Mouse (Mus musculus) MEL (cell line): ENCODE results near the gene Krt5. TPM values are rescaled to one million over a fixed set of nuclear protein-coding genes. Genes with fewer than 3 reads are reported as not detected.

Source experiments
- DNase-seq: peaks from one replicate; pipeline ENCODE4 v3.0.0; 2011; ENCODE audit warnings: low read depth, low spot score
- H3K27ac ChIP-seq: 2 replicates; pipeline ENCODE4 v1.5.1; 2012; ENCODE audit warnings: low read depth, mild to moderate bottlenecking, control low read depth, low read length, moderate library complexity; ENCODE audit not compliant: control insufficient read depth
- H3K27me3 ChIP-seq, 2 experiments: fragments of 150-350 bp in 1 of 2; sonication (generic) in 1 of 2; 2 replicates each; pipeline ENCODE4 v1.6.1; 2012; ENCODE audit warnings: low read length in 2 of 2, mild to moderate bottlenecking in 2 of 2, improper control_type of control experiment in 1 of 2, moderate library complexity in 1 of 2; ENCODE audit not compliant: insufficient read depth in 2 of 2, control insufficient read depth in 1 of 2
- H3K36me3 ChIP-seq, 2 experiments: 2 replicates each; pipeline ENCODE4 v1.6.1; 2012 to 2014; ENCODE audit warnings: low read length in 2 of 2, improper control_type of control experiment in 1 of 2, inconsistent platforms in 1 of 2, mild to moderate bottlenecking in 1 of 2; ENCODE audit not compliant: insufficient read depth in 2 of 2, control insufficient read depth in 1 of 2
- H3K4me1 ChIP-seq, 2 experiments: fragments of 150-350 bp in 1 of 2; sonication (generic) in 1 of 2; 2 replicates each; pipeline ENCODE4 v1.6.1; 2012; ENCODE audit warnings: low read length in 2 of 2, improper control_type of control experiment in 1 of 2, mild to moderate bottlenecking in 1 of 2; ENCODE audit not compliant: insufficient read depth in 2 of 2, control insufficient read depth in 1 of 2
- H3K4me3 ChIP-seq, 2 experiments: fragments of 150-350 bp in 1 of 2; sonication (generic) in 1 of 2; 2 replicates each; pipeline ENCODE4 v1.5.1; 2012; ENCODE audit warnings: low read depth in 2 of 2, low read length in 2 of 2, mild to moderate bottlenecking in 2 of 2, moderate library complexity in 2 of 2, control low read depth in 1 of 2, improper control_type of control experiment in 1 of 2; ENCODE audit not compliant: control insufficient read depth in 1 of 2, insufficient read depth in 1 of 2
- H3K79me2 ChIP-seq: 2 replicates; pipeline ENCODE4 v1.6.1; 2012; ENCODE audit warnings: mild to moderate bottlenecking, low read length, moderate library complexity; ENCODE audit not compliant: control insufficient read depth, poor library complexity, insufficient read depth
- H3K9ac ChIP-seq: 2 replicates; pipeline ENCODE4 v1.6.1; 2012; ENCODE audit warnings: low read depth, mild to moderate bottlenecking, control low read depth, low read length, moderate library complexity; ENCODE audit not compliant: control insufficient read depth, poor library complexity, severe bottlenecking
- H3K9me3 ChIP-seq: fragments of 150-350 bp; sonication (generic); replicated peaks from 2 replicates; pipeline ENCODE4 v1.6.1; 2012; ENCODE audit warnings: mild to moderate bottlenecking, low read length, improper control_type of control experiment, moderate library complexity; ENCODE audit not compliant: insufficient read depth
- CHD2 ChIP-seq: IDR thresholded peaks from 2 replicates; pipeline ENCODE4 v1.6.1; 2011; ENCODE audit warnings: low read length, improper control_type of control experiment
- CTCF ChIP-seq, 3 experiments: IDR thresholded peaks in 2 of 3; conservative IDR thresholded peaks in 1 of 3; 2 replicates each; pipeline ENCODE4 v1.5.1; 2011 to 2012; ENCODE audit warnings: low read length in 3 of 3, low read depth in 2 of 3, mild to moderate bottlenecking in 2 of 3, improper control_type of control experiment in 1 of 3, inconsistent platforms in 1 of 3, mixed read lengths in 1 of 3, moderate library complexity in 1 of 3; ENCODE audit not compliant: control insufficient read depth in 1 of 3, insufficient read depth in 1 of 3, poor library complexity in 1 of 3, severe bottlenecking in 1 of 3
- GABPA ChIP-seq: IDR thresholded peaks from 2 replicates; pipeline ENCODE4 v1.6.1; 2012; ENCODE audit warnings: low read depth, mild to moderate bottlenecking, inconsistent platforms, low read length, improper control_type of control experiment, moderate library complexity
- KAT2A ChIP-seq: conservative IDR thresholded peaks from 2 replicates; pipeline ENCODE4 v1.6.1; 2012; ENCODE audit warnings: low read depth, low read length, improper control_type of control experiment, inconsistent platforms
- MEF2A ChIP-seq: IDR thresholded peaks from 2 replicates; pipeline ENCODE4 v1.6.1; 2014; ENCODE audit warnings: low read depth, mild to moderate bottlenecking, inconsistent platforms, low read length, improper control_type of control experiment; ENCODE audit not compliant: poor library complexity, insufficient replicate concordance, severe bottlenecking; ENCODE audit errors: extremely low read depth
- NELFE ChIP-seq: IDR thresholded peaks from 2 replicates; pipeline ENCODE4 v1.6.1; 2011; ENCODE audit warnings: low read depth, low read length, improper control_type of control experiment
- POLR2A ChIP-seq, 2 experiments: IDR thresholded peaks; 2 replicates each; pipeline ENCODE4 v1.6.1; 2011 to 2012; ENCODE audit warnings: low read length in 2 of 2, mild to moderate bottlenecking in 2 of 2, control low read depth in 1 of 2, improper control_type of control experiment in 1 of 2, low read depth in 1 of 2, moderate library complexity in 1 of 2; ENCODE audit not compliant: control insufficient read depth in 1 of 2, insufficient read depth in 1 of 2, poor library complexity in 1 of 2
- POLR2AphosphoS2 ChIP-seq: IDR thresholded peaks from 2 replicates; pipeline ENCODE4 v1.6.1; 2011; ENCODE audit warnings: low read length, improper control_type of control experiment
- POLR2AphosphoS5 ChIP-seq: IDR thresholded peaks from 2 replicates; pipeline ENCODE4 v1.6.1; 2012; ENCODE audit warnings: low read depth, borderline replicate concordance, mild to moderate bottlenecking, inconsistent platforms, low read length, moderate library complexity, mixed read lengths
- RAD21 ChIP-seq: IDR thresholded peaks from 2 replicates; pipeline ENCODE4 v1.6.1; 2011; ENCODE audit warnings: mild to moderate bottlenecking, low read depth, low read length, improper control_type of control experiment
- RCOR1 ChIP-seq: IDR thresholded peaks from 2 replicates; pipeline ENCODE4 v1.6.1; 2012; ENCODE audit warnings: low read depth, mild to moderate bottlenecking, inconsistent platforms, low read length, improper control_type of control experiment
- SIN3A ChIP-seq: IDR thresholded peaks from 2 replicates; pipeline ENCODE4 v1.6.1; 2012; ENCODE audit warnings: low read length, improper control_type of control experiment, inconsistent platforms
- SMC3 ChIP-seq: IDR thresholded peaks from 2 replicates; pipeline ENCODE4 v1.6.1; 2011; ENCODE audit warnings: low read depth, low read length, improper control_type of control experiment
- TAL1 ChIP-seq: IDR thresholded peaks from 2 replicates; pipeline ENCODE4 v1.6.1; 2012; ENCODE audit warnings: mild to moderate bottlenecking, inconsistent platforms, low read length, moderate library complexity, mixed read lengths
- TBP ChIP-seq: IDR thresholded peaks from 2 replicates; pipeline ENCODE4 v1.8.0; 2011; ENCODE audit warnings: low read depth, low read length, improper control_type of control experiment
- UBTF ChIP-seq: IDR thresholded peaks from 2 replicates; pipeline ENCODE4 v1.6.1; 2012; ENCODE audit warnings: low read depth, mild to moderate bottlenecking, inconsistent platforms, low read length, improper control_type of control experiment, moderate library complexity, borderline replicate concordance; ENCODE audit not compliant: insufficient read depth
- USF1 ChIP-seq: IDR thresholded peaks from 2 replicates; pipeline ENCODE4 v1.6.1; 2014; ENCODE audit warnings: low read depth, mild to moderate bottlenecking, inconsistent platforms, low read length, improper control_type of control experiment, moderate library complexity
- polyA plus RNA-seq, 2 experiments: library from polyadenylated mRNA; stranded (reverse) in 1 of 2; unstranded in 1 of 2; fragments of >175 nt in 1 of 2; fragments of >200 nt in 1 of 2; gene quantifications; 2 replicates each; pipeline versions ENCODE4 v1.2.1 to v1.2.4; 2012; ENCODE audit warnings: low replicate concordance in 2 of 2, low read depth in 1 of 2; ENCODE audit not compliant: insufficient read length in 2 of 2, insufficient read depth in 1 of 2, missing spikeins in 1 of 2
- total RNA-seq: library from RNA; depleted of rRNA; stranded (reverse); fragments of 300-350 nt; gene quantifications from 2 replicates; pipeline ENCODE4 v1.2.3, GENCODE M21; 2012; rRNA removed

Gene Krt5
- total and polyA plus RNA-seq, 3 experiments, result not detected

DNA sequence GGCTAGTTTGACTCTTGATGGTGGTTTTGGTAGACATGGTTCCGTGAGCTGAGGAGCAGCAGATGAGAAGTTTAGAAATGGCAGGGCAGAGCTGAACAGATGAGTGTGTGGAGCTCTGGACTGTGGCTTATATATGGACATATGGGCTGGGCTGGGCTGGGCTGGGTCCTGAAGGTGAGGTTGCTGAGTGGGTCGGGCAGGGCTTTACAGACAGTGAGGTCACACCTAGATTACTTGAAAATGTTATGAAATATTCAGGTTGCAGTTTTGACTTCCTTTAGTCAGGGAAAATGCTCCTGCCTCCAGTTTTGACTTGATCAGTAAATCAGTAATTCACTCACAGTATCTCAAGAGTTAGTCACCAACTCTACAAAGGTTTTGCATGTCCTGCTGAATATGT lies 32.5 kb downstream of the Krt5 start, which contains the start of gene Krt6b:
Gene Krt6b, minus strand, starts transcription at position 101 of the 400 bp plus-strand sequence.
- 0 out of 2 replicates have a peak, but pooled peaks cover 2% of the 10 kb centered on the region for H3K9me3 ChIP-seq
- no peak within 1 kb of the TSS for H3K4me3 ChIP-seq
- no peaks in the 10 kb centered on the region for H3K36me3 ChIP-seq
- no peaks in the 10 kb centered on the region for H3K79me2 ChIP-seq
- no peaks in the 10 kb centered on the region for H3K27me3 ChIP-seq
- DNase-seq, result no peak
- H3K4me1 ChIP-seq, result no peaks in the 10 kb centered on the region
- TF ChIP-seq RCOR1 (no peak), TAL1 (no peak), NELFE (no peak), RAD21 (no peak), POLR2AphosphoS5 (no peak), TBP (no peak), CTCF (IDR thresholded peaks at IDR 0.05 in 2 of 3, conservative IDR thresholded peaks at IDR 0.05 in 1 of 3; ENCODE audit: control insufficient read depth in 1 of 3, insufficient read depth in 1 of 3, low read depth in 2 of 3, low read length in 3 of 3, poor library complexity in 1 of 3, severe bottlenecking in 1 of 3) (no peak), KAT2A (no peak), MEF2A (no peak), GABPA (no peak), POLR2A (IDR thresholded peaks at IDR 0.05; ENCODE audit: control insufficient read depth in 1 of 2, insufficient read depth in 1 of 2, low read depth in 1 of 2, low read length in 2 of 2, poor library complexity in 1 of 2) (no peak), SIN3A (no peak), SMC3 (no peak), UBTF (no peak), CHD2 (no peak), USF1 (no peak), POLR2AphosphoS2 (no peak)
- no peak within 1 kb of the TSS for H3K9ac ChIP-seq
- no peak within 1 kb of the TSS for H3K27ac ChIP-seq

DNA sequence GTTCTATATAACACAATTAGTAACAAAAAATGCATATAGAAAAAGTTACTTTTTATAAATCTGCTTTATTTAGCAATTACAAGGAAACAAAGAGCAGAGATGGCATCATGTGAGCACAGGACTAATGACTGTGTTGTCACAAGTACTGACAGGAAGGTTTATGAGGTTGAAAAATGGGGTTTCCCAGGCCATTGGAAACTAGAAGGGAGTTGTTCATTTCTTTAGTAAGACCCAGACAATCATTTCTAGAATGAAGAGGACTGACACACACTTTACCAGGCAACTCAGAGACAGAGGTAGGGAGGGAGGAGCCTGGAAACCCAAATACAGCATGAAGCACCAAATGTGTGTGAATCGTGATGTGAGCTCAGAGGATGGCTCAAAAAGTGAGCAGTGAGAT lies 36.7 kb downstream of the Krt5 start:
- no peak overlapping the region for H3K4me3 ChIP-seq
- no peaks in the 10 kb centered on the region for H3K27me3 ChIP-seq
- H3K9ac ChIP-seq, result no peak overlapping the region
- no peak for DNase-seq
- no peak overlapping the region for H3K27ac ChIP-seq
- H3K9me3 ChIP-seq, result no peaks in the 10 kb centered on the region
- no peak for TF ChIP-seq USF1
- H3K79me2 ChIP-seq, result no peaks in the 10 kb centered on the region
- no peaks in the 10 kb centered on the region for H3K36me3 ChIP-seq
- H3K4me1 ChIP-seq, result no peaks in the 10 kb centered on the region

Other genes with a start within 250 kb of the Krt5 start
- not detected in 2 replicates for gene Krt81, start 249.1 kb downstream of the Krt5 start, total RNA-seq
- not detected for gene Krt81, start 249.1 kb downstream of the Krt5 start, polyA plus RNA-seq
- not detected in 2 replicates for gene Krt86, start 239.4 kb downstream of the Krt5 start, total RNA-seq
- gene Krt86, start 239.4 kb downstream of the Krt5 start, polyA plus RNA-seq, result not detected
- gene Krt83, start 221.4 kb downstream of the Krt5 start, total RNA-seq, result not detected in 2 replicates
- not detected for gene Krt83, start 221.4 kb downstream of the Krt5 start, polyA plus RNA-seq
- not detected in 2 replicates for gene Gm49425, start 195.6 kb downstream of the Krt5 start, total RNA-seq
- gene Gm49425, start 195.6 kb downstream of the Krt5 start, polyA plus RNA-seq, result not detected
- gene Krt84, start 180.1 kb downstream of the Krt5 start, total RNA-seq, result not detected in 2 replicates
- not detected for gene Krt84, start 180.1 kb downstream of the Krt5 start, polyA plus RNA-seq
- not detected in 2 replicates for gene Krt82, start 162.2 kb downstream of the Krt5 start, total RNA-seq
- gene Krt82, start 162.2 kb downstream of the Krt5 start, polyA plus RNA-seq, result not detected
- not detected in 2 replicates for gene Krt90, start 149.9 kb downstream of the Krt5 start, total RNA-seq
- not detected for gene Krt90, start 149.9 kb downstream of the Krt5 start, polyA plus RNA-seq
- gene Krt75, start 139.0 kb downstream of the Krt5 start, total RNA-seq, result not detected in 2 replicates
- gene Krt75, start 139.0 kb downstream of the Krt5 start, polyA plus RNA-seq, result not detected
- not detected in 2 replicates for gene Gm5414, start 84.7 kb downstream of the Krt5 start, total RNA-seq
- not detected for gene Gm5414, start 84.7 kb downstream of the Krt5 start, polyA plus RNA-seq
- gene Gm5478, start 65.5 kb downstream of the Krt5 start, total RNA-seq, result not detected in 2 replicates
- gene Gm5478, start 65.5 kb downstream of the Krt5 start, polyA plus RNA-seq, result not detected
- not detected in 2 replicates for gene Krt6b, start 32.6 kb downstream of the Krt5 start, total RNA-seq
- not detected for gene Krt6b, start 32.6 kb downstream of the Krt5 start, polyA plus RNA-seq
- not detected in 2 replicates for gene Krt6a, start 18.6 kb downstream of the Krt5 start, total RNA-seq
- gene Krt6a, start 18.6 kb downstream of the Krt5 start, polyA plus RNA-seq, result not detected
- gene Krt71, start 30.2 kb upstream of the Krt5 start, total RNA-seq, result not detected in 2 replicates
- gene Krt71, start 30.2 kb upstream of the Krt5 start, polyA plus RNA-seq, result not detected
- gene Krt72, start 73.6 kb upstream of the Krt5 start, total RNA-seq, result not detected in 2 replicates
- not detected for gene Krt72, start 73.6 kb upstream of the Krt5 start, polyA plus RNA-seq
- gene Krt73, start 89.4 kb upstream of the Krt5 start, total RNA-seq, result not detected in 2 replicates
- not detected for gene Krt73, start 89.4 kb upstream of the Krt5 start, polyA plus RNA-seq
- not detected in 2 replicates for gene Krt2, start 105.3 kb upstream of the Krt5 start, total RNA-seq
- gene Krt2, start 105.3 kb upstream of the Krt5 start, polyA plus RNA-seq, result not detected
- not detected in 2 replicates for gene Krt1, start 137.9 kb upstream of the Krt5 start, total RNA-seq
- gene Krt1, start 137.9 kb upstream of the Krt5 start, polyA plus RNA-seq, result not detected
- gene Krt77, start 156.8 kb upstream of the Krt5 start, total RNA-seq, result not detected in 2 replicates
- gene Krt77, start 156.8 kb upstream of the Krt5 start, polyA plus RNA-seq, result not detected
- gene Krt76, start 180.0 kb upstream of the Krt5 start, total RNA-seq, result not detected in 2 replicates
- not detected for gene Krt76, start 180.0 kb upstream of the Krt5 start, polyA plus RNA-seq
- not detected in 2 replicates for gene Krt4, start 211.8 kb upstream of the Krt5 start, total RNA-seq
- gene Krt4, start 211.8 kb upstream of the Krt5 start, polyA plus RNA-seq, result not detected
- not detected in 2 replicates for gene Krt79, start 227.4 kb upstream of the Krt5 start, total RNA-seq
- not detected for gene Krt79, start 227.4 kb upstream of the Krt5 start, polyA plus RNA-seq
- 0.08 and 0.13 TPM in 2 replicates for gene Krt78, start 241.4 kb upstream of the Krt5 start, total RNA-seq
- under 1 TPM in 1 of 2 experiments, not detected in 1; 0.17 TPM for gene Krt78, start 241.4 kb upstream of the Krt5 start, polyA plus RNA-seq